Mouse (Mus musculus) spleen, postnatal 36 days (tissue): ENCODE measurements at regions not wholly inside any gene's neighbourhood (a gene's known extent, or its start where the extent isn't known, plus 50 kb on each side); places are given as distances from the start of the nearest gene placed in this dataset.

ENCODE experiments used
- DNase-seq, 2 experiments: peaks; one replicate each; pipeline ENCODE4 v3.0.0; 2022; ENCODE audit warnings: low spot score in 2 of 2, mixed read lengths in 1 of 2

DNA sequence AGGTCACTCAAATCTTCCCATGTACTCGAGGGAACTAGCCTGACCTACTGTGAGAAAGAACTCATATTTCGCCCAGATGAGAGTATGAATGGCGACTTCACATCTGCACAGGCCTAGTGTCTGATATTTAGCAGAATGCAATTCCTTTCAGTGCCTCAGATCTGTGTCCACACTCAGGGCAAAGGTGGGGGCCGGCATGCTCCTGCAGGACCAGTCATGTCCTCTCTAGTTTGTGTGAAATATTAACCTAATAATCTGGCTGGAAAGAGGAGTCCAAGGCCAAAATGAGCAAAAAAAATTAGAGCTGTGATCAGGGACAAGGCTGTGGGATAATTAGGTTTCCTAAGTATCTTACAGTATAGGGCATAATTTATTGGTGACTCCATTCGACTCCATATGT, 292.1 kb downstream of the Irs2 start:
- no peak for DNase-seq

DNA sequence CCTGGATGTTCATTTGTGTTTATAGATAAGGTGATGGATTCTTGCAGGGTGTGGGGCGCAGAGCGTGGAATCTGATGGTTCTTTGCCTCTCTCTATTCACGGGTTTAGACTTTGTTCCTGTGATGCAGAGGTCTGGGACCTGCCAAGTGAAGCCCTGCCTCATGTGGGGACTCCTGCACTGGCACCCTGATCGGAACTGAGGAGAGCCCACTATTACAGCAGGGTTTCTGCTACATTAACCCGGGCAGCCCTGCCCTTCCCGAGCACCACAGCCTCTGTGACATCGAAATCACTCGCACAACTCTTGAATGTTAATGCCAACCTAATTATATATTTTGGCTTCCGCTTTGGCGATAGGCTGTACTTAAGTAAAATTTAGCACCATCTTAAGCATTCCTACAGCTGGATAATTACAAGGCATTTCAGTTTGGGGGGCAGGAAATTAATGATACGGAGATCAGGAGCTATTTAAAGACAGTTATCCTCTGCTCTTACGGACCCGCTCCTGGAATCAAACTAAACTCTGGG, 294.7 kb downstream of the Irs2 start:
- DNase-seq: no peak

- no peak for DNase-seq
Measured at GRCm38 (mm10) chr8:10712118-10712689, 296.1 kb downstream of the Irs2 start.

DNA sequence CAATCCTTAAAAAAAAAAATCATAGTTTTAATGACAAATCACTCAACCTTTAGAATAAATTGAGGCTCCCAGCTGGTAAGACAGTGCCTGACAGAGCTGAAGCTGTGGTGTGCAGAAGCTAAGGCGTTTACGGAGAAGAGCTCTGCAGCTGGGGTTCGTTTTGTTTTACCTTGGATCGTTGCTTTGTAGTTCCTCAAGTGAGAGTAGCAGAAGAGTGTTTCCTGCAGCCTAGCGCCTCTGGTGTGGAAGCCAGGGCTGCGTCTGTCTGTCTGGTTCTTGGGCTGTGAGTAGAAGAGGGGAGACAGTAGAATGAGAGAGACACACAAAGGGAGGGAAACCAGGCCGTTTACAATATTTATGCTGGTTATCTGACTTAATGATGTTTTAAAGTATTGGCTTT, 296.8 kb downstream of the Irs2 start:
- DNase-seq: no peak

DNA sequence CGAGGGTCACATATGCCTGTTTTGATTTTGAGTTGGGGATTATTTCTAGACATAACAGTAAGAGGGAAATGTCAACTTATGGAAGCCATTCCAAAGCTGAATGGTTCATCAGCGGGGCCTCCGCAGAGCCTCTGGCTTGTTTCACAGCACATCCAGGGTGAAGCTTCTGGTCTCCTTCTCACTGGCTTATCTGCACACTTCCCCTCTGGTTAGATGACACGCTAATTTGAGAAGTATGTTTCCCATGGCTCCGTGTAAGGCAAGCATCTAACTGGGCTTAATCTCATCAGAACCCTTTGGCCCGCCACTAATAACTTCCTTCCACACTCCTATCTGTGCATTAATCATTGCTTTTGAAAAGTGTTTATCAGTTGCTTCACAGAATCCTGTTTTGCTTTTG, 299.7 kb downstream of the Irs2 start:
- no peak for DNase-seq

DNA sequence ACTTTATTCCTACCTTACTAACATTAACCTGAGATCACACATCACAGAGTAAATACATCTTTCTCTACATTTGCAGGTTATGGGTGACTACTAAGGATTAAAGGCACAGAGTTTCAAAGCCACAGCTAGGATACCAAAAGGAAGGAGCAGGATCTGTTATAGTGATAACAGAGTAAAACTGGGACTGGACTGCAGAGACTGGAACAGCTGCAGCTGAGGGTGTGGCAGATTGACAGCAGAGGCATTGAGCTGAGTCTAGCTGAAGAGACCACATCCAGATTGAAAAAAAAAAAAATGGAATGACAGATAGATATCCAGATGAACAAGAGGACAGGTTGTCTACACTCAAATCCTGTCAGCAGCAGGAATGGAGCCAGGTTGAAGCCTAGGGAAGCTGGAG, 301.1 kb downstream of the Irs2 start:
- DNase-seq: no peak

- no peak for DNase-seq
Measured at GRCm38 (mm10) chr8:10705909-10706308, 302.3 kb downstream of the Irs2 start.

- DNase-seq: no peak
Measured at GRCm38 (mm10) chr8:10702755-10703154, 305.5 kb downstream of the Irs2 start.

- no peak for DNase-seq
Measured at GRCm38 (mm10) chr8:10702248-10702647, 306.0 kb downstream of the Irs2 start.

DNA sequence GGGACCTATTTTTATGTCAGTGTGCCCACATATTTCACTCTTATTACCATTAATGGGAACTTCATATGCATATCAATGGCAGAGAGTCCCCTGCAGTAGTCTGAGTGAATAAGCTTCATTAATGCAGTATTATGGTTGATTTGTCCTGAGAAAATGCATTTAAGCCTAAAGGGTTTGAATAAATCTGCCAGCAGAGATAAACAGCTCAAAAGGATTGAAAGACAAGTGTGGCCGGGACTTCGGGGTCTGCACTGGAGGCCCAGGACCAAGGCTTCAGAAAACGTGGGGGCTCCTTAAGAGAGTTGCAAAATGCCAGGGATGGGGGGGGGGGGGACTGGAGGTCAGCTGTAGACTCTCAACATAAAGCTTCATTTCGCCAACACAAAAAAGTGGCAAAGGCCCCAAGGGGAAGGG, 306.6 kb downstream of the Irs2 start:
- no peak for DNase-seq

GRCm38 (mm10) chr8:10701226-10701625, 307.0 kb downstream of the Irs2 start:
- no peak for DNase-seq

DNA sequence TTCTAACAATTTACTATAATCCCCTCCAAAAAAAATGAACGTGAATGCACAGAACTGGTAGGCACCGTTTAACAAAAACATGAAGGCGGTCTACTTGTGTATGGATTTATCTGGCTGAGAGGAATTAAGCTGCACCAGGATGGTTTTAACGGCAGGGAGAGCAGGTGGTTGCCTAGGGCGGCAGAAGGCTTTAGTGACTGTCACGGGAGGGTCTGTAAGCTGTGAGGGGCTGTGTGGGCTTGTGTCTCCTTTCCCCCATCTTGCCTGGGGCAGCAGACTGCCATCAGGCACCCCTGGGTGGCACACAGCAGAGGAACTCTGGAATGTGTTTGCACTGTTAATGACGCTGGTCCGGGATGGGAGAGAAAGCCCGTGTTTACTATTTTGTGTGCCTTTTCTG, 308.6 kb downstream of the Irs2 start:
- DNase-seq: no peak

DNA sequence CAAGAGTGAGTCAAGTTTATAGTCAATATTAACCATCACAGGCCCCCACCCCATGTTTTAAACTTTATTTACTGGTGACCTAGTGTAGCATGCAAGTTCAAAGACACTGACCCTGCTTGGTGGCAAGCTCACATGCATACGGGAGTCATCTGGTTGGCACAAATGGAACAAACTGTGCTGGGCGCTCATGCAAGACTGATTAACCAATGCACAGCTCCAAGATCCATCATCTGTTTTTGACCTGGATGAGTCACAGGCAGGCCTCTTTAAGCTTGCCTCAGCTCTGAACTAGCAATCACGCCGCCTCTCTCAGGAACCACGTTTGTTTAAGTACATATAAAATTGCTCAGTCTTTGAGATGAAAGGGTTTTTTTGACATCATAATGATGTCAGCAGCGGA, 313.1 kb downstream of the Irs2 start:
- DNase-seq: no peak

GRCm38 (mm10) chr8:10690659-10691058, 317.6 kb downstream of the Irs2 start:
- no peak for DNase-seq

- DNase-seq: no peak
Measured at GRCm38 (mm10) chr8:10689881-10690280, 318.4 kb downstream of the Irs2 start.

- DNase-seq: no peak
Measured at GRCm38 (mm10) chr8:10687867-10688561, 320.2 kb downstream of the Irs2 start.
